Mouse (Mus musculus) heart, embryonic 13.5 days (tissue): Measurements from ENCODE around the gene Bmper. TPM values are rescaled to one million over a fixed set of nuclear protein-coding genes. Genes with fewer than 3 reads are reported as not detected.

ENCODE experiments used
- ATAC-seq: fragments of 200-750 bp; cut with Nextera tagmentation; 2 replicates; pipeline ENCODE4 v1.8.0; 2017; ENCODE audit warnings: moderate TSS enrichment; ENCODE audit not compliant: insufficient number of reproducible peaks, low FRiP score, low TSS enrichment; ENCODE audit errors: extremely low read depth
- H3K27ac ChIP-seq: fragments of 300-500 bp; sonication (generic); replicated peaks from 2 replicates; pipeline ENCODE4 v1.5.1; 2015; ENCODE audit warnings: moderate library complexity, mild to moderate bottlenecking, inconsistent platforms
- H3K27me3 ChIP-seq: fragments of 300-500 bp; sonication (generic); replicated peaks from 2 replicates; pipeline ENCODE4 v1.6.1; 2015; ENCODE audit warnings: mild to moderate bottlenecking, inconsistent platforms
- H3K36me3 ChIP-seq: fragments of 300-500 bp; sonication (generic); 2 replicates; pipeline ENCODE4 v1.6.1; 2015; ENCODE audit warnings: mild to moderate bottlenecking, inconsistent platforms
- H3K4me1 ChIP-seq: fragments of 300-500 bp; sonication (generic); 2 replicates; pipeline ENCODE4 v1.6.1; 2015; ENCODE audit warnings: inconsistent platforms
- H3K4me2 ChIP-seq: fragments of 300-500 bp; sonication (generic); 2 replicates; pipeline ENCODE4 v1.6.1; 2015; ENCODE audit warnings: inconsistent platforms, mild to moderate bottlenecking, moderate library complexity
- H3K4me3 ChIP-seq: fragments of 300-500 bp; sonication (generic); 2 replicates; pipeline ENCODE4 v1.5.1; 2015; ENCODE audit warnings: moderate library complexity, mild to moderate bottlenecking, inconsistent platforms
- H3K9ac ChIP-seq: fragments of 300-500 bp; sonication (generic); 2 replicates; pipeline ENCODE4 v1.6.1; 2015; ENCODE audit warnings: inconsistent platforms, mild to moderate bottlenecking, moderate library complexity
- H3K9me3 ChIP-seq: fragments of 300-500 bp; sonication (generic); 2 replicates; pipeline ENCODE4 v1.6.1; 2016; ENCODE audit warnings: inconsistent platforms
- WGBS: fragments of 180-500 bp; shearing (Covaris S2); methylation state at CpG from one replicate; pipeline ENCODE4 v1.1.7; 2015; ENCODE audit warnings: mixed read lengths; 5-methylcytosine and 5-hydroxymethylcytosine counted together
- polyA plus RNA-seq: library from polyadenylated mRNA; unstranded; fragments of >200 nt; fragmentation: Nextera tagmentation; extraction: Ambion mirVana; gene quantifications from 2 replicates; pipeline ENCODE4 v1.2.1, GENCODE M21; 2015

Gene Bmper
- polyA plus RNA-seq, 1 experiment from 2014 or later: 8.4 TPM

- Histone ChIP-seq H3K27ac (no peak overlapping the region), H3K4me1 (peaks cover 34% of the 10 kb centered on the region), H3K36me3 (peaks cover 5% of the 10 kb centered on the region; the same call in 1 of the 2 replicates), H3K9me3 (no peaks in the 10 kb centered on the region), H3K9ac (no peak overlapping the region), H3K4me2 (no peak overlapping the region), H3K27me3 (no peaks in the 10 kb centered on the region), H3K4me3 (no peak overlapping the region)
- no peak for ATAC-seq
- 74% methylated on average over 5 of the region's 5 CpGs for WGBS
These were observed 155.2 kb downstream of the Bmper start for GRCm38 (mm10) chr9:23377831-23378730.

GRCm38 (mm10) chr9:23378731-23379170 is 155.9 kb downstream of the Bmper start:
- no peak overlapping the region; the same call in 1 of the 2 replicates for H3K9ac ChIP-seq
- 47% methylated on average over 6 of the region's 6 CpGs for WGBS
- peaks cover 35% of the 10 kb centered on the region for H3K4me1 ChIP-seq
- H3K4me3 ChIP-seq: no peak overlapping the region
- H3K4me2 ChIP-seq: no peak overlapping the region
- no peak for ATAC-seq
- no peaks in the 10 kb centered on the region for H3K9me3 ChIP-seq
- H3K36me3 ChIP-seq: peaks cover 5% of the 10 kb centered on the region; the same call in 1 of the 2 replicates
- no peaks in the 10 kb centered on the region for H3K27me3 ChIP-seq
- H3K27ac ChIP-seq: peak overlapping the region; percentile 62

GRCm38 (mm10) chr9:23380171-23380835 is 157.4 kb downstream of the Bmper start:
- no peaks in the 10 kb centered on the region for H3K36me3 ChIP-seq
- H3K4me1 ChIP-seq: peaks cover 47% of the 10 kb centered on the region
- H3K27ac ChIP-seq: no peak overlapping the region
- no peaks in the 10 kb centered on the region for H3K9me3 ChIP-seq
- ATAC-seq: no peak
- no peaks in the 10 kb centered on the region for H3K27me3 ChIP-seq
- no peak overlapping the region for H3K4me3 ChIP-seq
- H3K4me2 ChIP-seq: no peak overlapping the region
- WGBS: 58% methylated on average over 5 of the region's 5 CpGs
- no peak overlapping the region for H3K9ac ChIP-seq

GRCm38 (mm10) chr9:23383291-23383690 is 160.4 kb downstream of the Bmper start:
- H3K9me3 ChIP-seq: no peaks in the 10 kb centered on the region
- no peak for ATAC-seq
- WGBS: 66% methylated on average over 8 of the region's 8 CpGs

DNA sequence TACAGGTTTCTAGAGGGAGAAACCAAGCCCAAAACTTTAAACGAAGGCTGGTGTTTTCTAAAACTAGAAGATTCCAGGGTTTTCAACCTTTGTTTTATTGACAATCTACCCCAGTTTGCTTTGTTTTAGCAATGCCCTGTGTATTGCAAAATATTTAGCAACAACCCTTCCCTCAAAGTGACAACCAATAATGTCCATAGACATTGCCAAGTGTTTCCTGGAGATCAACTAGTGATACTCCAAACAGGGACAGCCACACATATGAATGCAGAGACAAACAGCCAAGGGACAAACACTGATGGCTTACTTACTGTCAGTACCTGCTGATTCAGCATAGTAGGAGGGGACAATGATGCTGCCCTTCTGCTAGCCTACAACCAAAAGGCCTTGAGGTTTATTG is 161.0 kb downstream of the Bmper start:
- H3K27me3 ChIP-seq: no peaks in the 10 kb centered on the region
- 80% methylated on average over 1 of the region's 1 CpGs for WGBS

More at GRCm38 (mm10) chr9:23383291-23383690, 160.4 kb downstream of the Bmper start:
- H3K36me3 ChIP-seq: no peaks in the 10 kb centered on the region
- H3K27ac ChIP-seq: no peak overlapping the region
- H3K4me2 ChIP-seq: no peak overlapping the region
- no peaks in the 10 kb centered on the region for H3K27me3 ChIP-seq
- peaks cover 54% of the 10 kb centered on the region for H3K4me1 ChIP-seq
- H3K9ac ChIP-seq: no peak overlapping the region
- H3K4me3 ChIP-seq: no peak overlapping the region

GRCm38 (mm10) chr9:23384880-23385279 is 162.0 kb downstream of the Bmper start:
- Histone ChIP-seq H3K27me3 (no peaks in the 10 kb centered on the region), H3K4me2 (no peak overlapping the region), H3K27ac (no peak overlapping the region), H3K4me3 (no peak overlapping the region), H3K9ac (no peak overlapping the region), H3K9me3 (no peaks in the 10 kb centered on the region), H3K36me3 (no peaks in the 10 kb centered on the region), H3K4me1 (peaks cover 39% of the 10 kb centered on the region)
- ATAC-seq: no peak
- 33% methylated on average over 3 of the region's 3 CpGs for WGBS

More for the DNA sequence above, 161.0 kb downstream of the Bmper start:
- no peaks in the 10 kb centered on the region for H3K9me3 ChIP-seq
- H3K9ac ChIP-seq: no peak overlapping the region
- no peak overlapping the region for H3K4me2 ChIP-seq
- H3K4me3 ChIP-seq: no peak overlapping the region
- H3K4me1 ChIP-seq: peaks cover 49% of the 10 kb centered on the region
- no peak for ATAC-seq
- no peaks in the 10 kb centered on the region for H3K36me3 ChIP-seq
- H3K27ac ChIP-seq: no peak overlapping the region

DNA sequence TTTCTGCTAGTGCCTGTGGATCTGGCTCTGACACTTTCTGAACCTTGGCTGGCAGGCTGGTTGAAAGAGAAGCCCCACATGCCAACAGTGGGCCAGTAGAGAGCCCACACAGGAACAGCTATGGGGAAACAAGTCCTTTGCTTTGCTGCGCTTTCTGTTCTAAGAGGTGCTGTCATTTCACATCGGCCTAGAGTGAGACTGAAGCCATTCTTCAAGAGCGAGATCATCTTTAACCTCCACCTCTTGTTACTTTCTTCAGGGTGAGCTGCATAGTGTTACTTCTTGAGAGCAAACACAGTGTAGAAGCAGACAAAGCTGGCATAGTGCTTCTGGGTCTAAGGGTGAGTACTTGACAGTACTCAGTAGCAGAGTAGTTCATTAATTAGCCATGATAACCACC is 163.3 kb downstream of the Bmper start:
- WGBS: 28% methylated on average over 3 of the region's 3 CpGs
- ATAC-seq: no peak
- Histone ChIP-seq H3K9me3 (no peaks in the 10 kb centered on the region), H3K4me1 (peaks cover 37% of the 10 kb centered on the region), H3K4me2 (no peak overlapping the region), H3K36me3 (no peaks in the 10 kb centered on the region), H3K27ac (peak overlapping the region; percentile 62), H3K9ac (no peak overlapping the region), H3K4me3 (no peak overlapping the region), H3K27me3 (no peaks in the 10 kb centered on the region)

DNA sequence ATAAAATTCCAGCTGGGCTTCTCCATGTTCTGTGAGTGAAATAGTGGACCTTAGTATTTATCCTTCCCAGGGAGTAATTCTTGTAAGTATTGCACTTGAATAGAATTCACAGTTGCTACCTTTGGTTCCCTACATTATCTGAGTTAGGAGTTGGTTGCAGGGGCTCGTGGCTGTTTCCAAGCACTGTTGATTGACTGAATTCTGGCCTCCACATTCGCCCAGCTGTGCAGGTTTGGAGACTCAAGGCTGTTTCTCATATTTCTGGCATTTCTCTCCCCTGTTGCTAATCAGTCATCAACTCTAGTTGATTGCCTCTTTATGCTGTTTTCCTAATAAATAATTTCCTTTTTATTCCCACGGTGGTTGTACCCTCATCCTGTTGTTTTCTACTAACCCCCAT is 167.2 kb downstream of the Bmper start:
- no peak overlapping the region for H3K4me3 ChIP-seq
- H3K27ac ChIP-seq: no peak overlapping the region
- H3K36me3 ChIP-seq: no peaks in the 10 kb centered on the region
- peaks cover 28% of the 10 kb centered on the region for H3K4me1 ChIP-seq
- no peaks in the 10 kb centered on the region for H3K9me3 ChIP-seq
- H3K27me3 ChIP-seq: no peaks in the 10 kb centered on the region
- no peak overlapping the region for H3K4me2 ChIP-seq
- ATAC-seq: no peak
- WGBS: 63% methylated on average over 3 of the region's 3 CpGs
- no peak overlapping the region for H3K9ac ChIP-seq

GRCm38 (mm10) chr9:23394652-23395317 is 171.9 kb downstream of the Bmper start:
- no peaks in the 10 kb centered on the region for H3K36me3 ChIP-seq
- no peak overlapping the region for H3K9ac ChIP-seq
- H3K4me3 ChIP-seq: no peak overlapping the region
- no peak for ATAC-seq
- no peaks in the 10 kb centered on the region for H3K27me3 ChIP-seq
- WGBS: 49% methylated on average over 6 of the region's 6 CpGs
- H3K4me2 ChIP-seq: no peak overlapping the region
- peaks cover 35% of the 10 kb centered on the region for H3K4me1 ChIP-seq
- H3K9me3 ChIP-seq: no peaks in the 10 kb centered on the region
- H3K27ac ChIP-seq: peak overlapping the region; percentile 67

DNA sequence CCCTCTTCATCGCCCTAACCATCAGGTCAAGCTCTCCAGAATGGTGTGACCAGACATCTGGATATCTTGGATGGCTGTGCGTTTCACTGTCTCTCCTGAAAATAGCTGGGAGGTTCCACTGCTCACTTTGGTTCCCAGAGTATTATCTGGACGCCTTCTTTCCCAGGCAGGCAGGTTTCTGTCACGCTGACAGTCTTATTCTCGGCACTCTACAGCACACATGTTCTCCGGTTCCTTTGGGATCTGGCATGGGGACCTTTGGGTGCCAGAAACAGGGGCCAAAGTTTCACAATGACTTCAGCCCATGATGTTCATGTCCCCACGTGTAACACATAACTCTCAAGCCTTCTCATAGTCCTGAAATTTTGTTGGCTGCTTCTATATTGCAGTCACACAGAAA is 173.3 kb downstream of the Bmper start:
- H3K4me2 ChIP-seq: no peak overlapping the region
- H3K4me3 ChIP-seq: no peak overlapping the region
- no peaks in the 10 kb centered on the region for H3K27me3 ChIP-seq
- no peaks in the 10 kb centered on the region for H3K36me3 ChIP-seq
- H3K9me3 ChIP-seq: no peaks in the 10 kb centered on the region
- ATAC-seq: no peak
- 31% methylated on average over 7 of the region's 7 CpGs for WGBS
- peak overlapping the region; percentile 44 for H3K27ac ChIP-seq
- peaks cover 43% of the 10 kb centered on the region for H3K4me1 ChIP-seq
- H3K9ac ChIP-seq: no peak overlapping the region

DNA sequence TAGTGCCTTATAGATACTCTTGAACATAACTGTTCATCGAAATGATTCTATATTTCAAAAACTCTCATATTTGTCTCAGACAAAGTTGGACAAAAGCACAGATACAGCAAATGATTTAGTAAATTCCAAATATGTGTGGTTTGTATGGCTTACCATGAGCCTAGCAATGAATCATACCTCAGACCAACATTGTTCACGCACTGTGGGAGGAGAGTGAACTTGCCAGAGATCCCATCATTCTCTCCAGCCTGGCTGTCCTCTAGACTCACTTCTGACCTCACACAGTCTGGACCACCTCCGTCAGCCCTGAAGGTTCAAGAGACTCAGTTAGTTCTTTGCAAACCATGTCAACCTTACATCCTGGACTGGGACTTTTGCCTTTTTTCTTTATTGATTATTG is 175.0 kb downstream of the Bmper start:
- no peaks in the 10 kb centered on the region for H3K36me3 ChIP-seq
- H3K4me1 ChIP-seq: peaks cover 49% of the 10 kb centered on the region
- no peak overlapping the region for H3K4me2 ChIP-seq
- no peaks in the 10 kb centered on the region for H3K9me3 ChIP-seq
- no peak overlapping the region for H3K27ac ChIP-seq
- H3K27me3 ChIP-seq: no peaks in the 10 kb centered on the region
- ATAC-seq: no peak
- H3K9ac ChIP-seq: no peak overlapping the region
- no peak overlapping the region for H3K4me3 ChIP-seq
- 86% methylated on average over 3 of the region's 3 CpGs for WGBS
